Mouse (Mus musculus) urinary bladder, postnatal 0 days (tissue): ENCODE measurements around the gene Gm19668. TPM values are rescaled to one million over a fixed set of nuclear protein-coding genes. Genes with fewer than 3 reads are reported as not detected.

Source experiments
- polyA plus RNA-seq: library from polyadenylated mRNA; unstranded; fragments of >200 nt; fragmentation: Nextera tagmentation; extraction: Ambion mirVana; gene quantifications from 2 replicates; pipeline ENCODE4 v1.2.1, GENCODE M21; 2015

Gm19668 gene
- not detected in 2 replicates for polyA plus RNA-seq

GRCm38 (mm10) chr10:77798921-77799508 lies at the start of gene Gm19668:
Gene Gm19668 (minus strand): TSS chr10:77799133.

DNA sequence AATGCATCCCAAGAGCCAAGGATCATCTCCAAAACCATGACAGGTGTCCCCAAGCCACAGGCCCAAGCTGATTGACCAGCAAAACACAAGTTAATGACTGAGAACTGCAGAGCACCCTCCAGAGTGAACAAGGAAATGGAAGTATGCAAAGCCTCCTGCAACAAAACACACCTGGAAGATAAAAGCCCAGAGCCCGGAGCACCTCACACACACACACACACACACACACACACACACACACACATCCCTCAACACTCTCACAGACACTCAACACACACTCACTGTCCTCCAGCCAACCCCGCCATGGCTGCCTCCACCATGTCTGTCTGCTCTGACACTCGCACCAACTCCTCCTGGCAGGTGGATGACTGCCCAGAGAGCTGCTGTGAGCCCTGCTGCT lies 47.6 kb upstream of the Gm19668 start, which contains the start of gene Gm36176:
TSS of gene Gm36176 (plus strand) at position 301 of the 400 bp plus-strand sequence.

GRCm38 (mm10) chr10:77835647-77836046 lies 36.7 kb upstream of the Gm19668 start, which contains the start of gene Krtap10-10:
Gene Krtap10-10 (plus strand): TSS chr10:77835947.

DNA sequence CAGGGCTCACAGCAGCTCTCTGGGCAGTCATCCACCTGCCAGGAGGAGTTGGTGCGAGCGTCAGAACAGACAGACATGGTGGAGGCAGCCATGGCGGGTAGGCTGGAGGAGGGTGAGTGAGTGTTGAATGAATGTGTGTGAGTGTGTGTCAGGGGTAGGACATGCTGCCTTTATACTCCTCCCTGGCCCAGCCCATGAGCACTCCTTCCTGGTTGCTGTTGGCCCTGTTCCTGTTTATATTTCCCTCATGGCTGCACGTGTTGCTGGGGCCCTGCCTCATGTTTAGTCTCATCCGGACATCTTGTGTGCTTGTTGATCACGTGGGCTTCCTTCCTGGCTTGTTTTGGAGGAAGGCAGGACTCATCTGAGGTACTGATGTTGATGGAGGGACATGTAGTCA lies 28.0 kb upstream of the Gm19668 start, which contains the start of gene Krtap10-4:
TSS of gene Krtap10-4 (minus strand) at position 145 of the 400 bp plus-strand sequence.

GRCm38 (mm10) chr10:77814382-77814781 lies 15.4 kb upstream of the Gm19668 start, which contains the start of gene Gm2696:
Gene Gm2696 (plus strand): TSS chr10:77814682.

GRCm38 (mm10) chr10:77811743-77812142 lies 12.8 kb upstream of the Gm19668 start, which contains the start of gene Gm9507:
Gene Gm9507 (minus strand): TSS chr10:77811843.

DNA sequence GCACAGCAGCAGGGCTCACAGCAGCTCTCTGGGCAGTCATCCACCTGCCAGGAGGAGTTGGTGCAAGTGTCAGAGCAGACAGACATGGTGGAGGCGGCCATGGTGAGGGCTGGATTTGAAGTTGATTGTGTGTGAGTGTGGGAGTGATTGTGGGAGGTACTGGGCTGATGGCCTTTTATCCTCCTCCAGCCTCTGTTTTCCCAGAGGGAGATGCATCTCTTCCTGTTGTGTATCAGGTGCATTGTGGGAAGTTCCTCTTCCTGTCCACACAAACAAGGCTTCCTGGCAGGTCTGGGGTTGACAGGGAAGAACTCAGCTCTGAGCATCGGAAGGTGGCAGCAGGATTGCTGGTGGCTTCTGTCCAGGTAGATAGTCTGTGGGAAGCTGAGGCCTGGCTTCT lies 4.0 kb downstream of the Gm19668 start, which contains the start of gene Gm9639:
TSS of gene Gm9639 (minus strand) at position 101 of the 400 bp plus-strand sequence.

GRCm38 (mm10) chr10:77787876-77788275 lies 11.1 kb downstream of the Gm19668 start, which contains the start of gene Gm7137:
Gene Gm7137 (minus strand): TSS chr10:77788200.

GRCm38 (mm10) chr10:77782442-77782841 lies 16.5 kb downstream of the Gm19668 start, which contains the start of gene Gm3250:
Gene Gm3250 (minus strand): TSS chr10:77782542.

DNA sequence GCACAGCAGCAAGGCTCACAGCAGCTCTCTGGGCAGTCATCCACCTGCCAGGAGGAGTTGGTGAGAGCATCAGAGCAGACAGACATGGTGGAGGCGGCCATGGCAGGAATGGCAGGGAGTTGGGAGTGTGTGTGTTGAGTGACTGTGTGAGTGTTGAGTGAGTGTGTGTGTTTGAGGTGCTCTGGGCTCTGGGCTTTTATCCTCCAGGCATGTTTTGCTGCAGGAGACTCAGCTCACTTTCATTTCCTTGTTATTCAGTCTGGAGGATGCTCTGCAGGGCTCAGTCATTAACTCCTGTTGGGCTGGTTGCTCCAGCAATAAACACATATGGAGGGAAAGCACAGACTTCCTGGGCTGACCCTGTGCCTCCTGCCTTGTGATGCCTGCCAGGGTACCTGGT lies 22.1 kb downstream of the Gm19668 start, which contains the start of gene Gm7138:
TSS of gene Gm7138 (minus strand) at position 101 of the 400 bp plus-strand sequence.

DNA sequence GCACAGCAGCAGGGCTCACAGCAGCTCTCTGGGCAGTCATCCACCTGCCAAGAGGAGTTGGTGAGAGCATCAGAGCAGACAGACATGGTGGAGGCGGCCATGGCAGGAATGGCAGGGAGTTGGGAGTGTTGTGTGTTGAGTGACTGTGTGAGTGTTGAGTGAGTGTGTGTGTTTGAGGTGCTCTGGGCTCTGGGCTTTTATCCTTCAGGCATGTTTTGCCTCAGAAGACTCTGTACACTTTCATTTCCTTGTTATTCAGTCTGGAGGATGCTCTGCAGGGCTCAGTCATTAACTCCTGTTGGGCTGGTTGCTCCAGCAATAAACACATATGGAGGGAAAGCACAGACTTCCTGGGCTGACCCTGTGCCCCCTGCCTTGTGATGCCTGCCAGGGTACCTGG lies 27.7 kb downstream of the Gm19668 start, which contains the start of gene Gm3238:
TSS of gene Gm3238 (minus strand) at position 101 of the 400 bp plus-strand sequence.

GRCm38 (mm10) chr10:77759582-77759981 lies 39.4 kb downstream of the Gm19668 start, which contains the start of gene Gm3233:
Gene Gm3233 (minus strand): TSS chr10:77759682.

GRCm38 (mm10) chr10:77751254-77751653 lies 47.7 kb downstream of the Gm19668 start, which contains the start of gene Gm9736:
Gene Gm9736 (minus strand): TSS chr10:77751354.

Other genes with a start within 250 kb of the Gm19668 start
- gene Pttg1ip, start 217.4 kb downstream of the Gm19668 start, polyA plus RNA-seq, result 150 and 154 TPM in 2 replicates
- gene Sumo3, start 193.0 kb downstream of the Gm19668 start, polyA plus RNA-seq, result 184 and 190 TPM in 2 replicates
- gene Gm49325, start 192.9 kb downstream of the Gm19668 start, polyA plus RNA-seq, result 5.7 and 21.3 TPM in 2 replicates
- gene Ube2g2, start 176.9 kb downstream of the Gm19668 start, polyA plus RNA-seq, result 59.0 and 62.6 TPM in 2 replicates
- 0.39 and 0.67 TPM in 2 replicates for gene Tspear, start 112.6 kb downstream of the Gm19668 start, polyA plus RNA-seq
- not detected in 2 replicates for gene Gm19402, start 108.4 kb downstream of the Gm19668 start, polyA plus RNA-seq
- not detected in 2 replicates for gene Gm9508, start 101.9 kb downstream of the Gm19668 start, polyA plus RNA-seq
- not detected in 2 replicates for gene Gm10272, start 92.5 kb downstream of the Gm19668 start, polyA plus RNA-seq
- not detected in 2 replicates for gene Gm10024, start 87.7 kb downstream of the Gm19668 start, polyA plus RNA-seq
- not detected in 2 replicates for gene Gm10142, start 83.3 kb downstream of the Gm19668 start, polyA plus RNA-seq
- not detected in 2 replicates for gene Krtap12-1, start 78.5 kb downstream of the Gm19668 start, polyA plus RNA-seq
- gene Gm10100, start 72.6 kb downstream of the Gm19668 start, polyA plus RNA-seq, result not detected in 2 replicates
- gene Gm18596, start 56.5 kb downstream of the Gm19668 start, polyA plus RNA-seq, result not detected in 2 replicates
- not detected in 2 replicates for gene Gm9736, start 47.8 kb downstream of the Gm19668 start, polyA plus RNA-seq
- not detected in 2 replicates for gene Gm3233, start 39.5 kb downstream of the Gm19668 start, polyA plus RNA-seq
- gene Gm3238, start 27.8 kb downstream of the Gm19668 start, polyA plus RNA-seq, result not detected in 2 replicates
- not detected in 2 replicates for gene Gm7138, start 22.2 kb downstream of the Gm19668 start, polyA plus RNA-seq
- gene Gm3250, start 16.6 kb downstream of the Gm19668 start, polyA plus RNA-seq, result not detected in 2 replicates
- not detected in 2 replicates for gene Gm7137, start 10.9 kb downstream of the Gm19668 start, polyA plus RNA-seq
- not detected in 2 replicates for gene Gm9639, start 4.1 kb downstream of the Gm19668 start, polyA plus RNA-seq
- not detected in 2 replicates for gene Gm9507, start 12.7 kb upstream of the Gm19668 start, polyA plus RNA-seq
- not detected in 2 replicates for gene Gm2696, start 15.5 kb upstream of the Gm19668 start, polyA plus RNA-seq
- not detected in 2 replicates for gene Krtap10-4, start 28.0 kb upstream of the Gm19668 start, polyA plus RNA-seq
- gene Krtap10-10, start 36.8 kb upstream of the Gm19668 start, polyA plus RNA-seq, result not detected in 2 replicates
- gene Gm36176, start 47.7 kb upstream of the Gm19668 start, polyA plus RNA-seq, result not detected in 2 replicates
- not detected in 2 replicates for gene Gm10318, start 53.7 kb upstream of the Gm19668 start, polyA plus RNA-seq
- gene Gm3285, start 62.8 kb upstream of the Gm19668 start, polyA plus RNA-seq, result not detected in 2 replicates
- 7.1 and 7.6 TPM in 2 replicates for gene Lrrc3, start 103.4 kb upstream of the Gm19668 start, polyA plus RNA-seq
- 0.27 and 0.58 TPM in 2 replicates for gene Trpm2, start 171.4 kb upstream of the Gm19668 start, polyA plus RNA-seq
- 14.8 and 17.2 TPM in 2 replicates for gene 1810043G02Rik, start 179.4 kb upstream of the Gm19668 start, polyA plus RNA-seq
- gene Pfkl, start 210.9 kb upstream of the Gm19668 start, polyA plus RNA-seq, result 83.0 and 103 TPM in 2 replicates
- 8.0 and 8.3 TPM in 2 replicates for gene Dnmt3l, start 242.8 kb upstream of the Gm19668 start, polyA plus RNA-seq
- 0.53 and 0.64 TPM in 2 replicates for gene Aire, start 244.5 kb upstream of the Gm19668 start, polyA plus RNA-seq